Mouse (Mus musculus): Measurements from ENCODE around the gene Zfp457. TPM values are rescaled to one million over a fixed set of nuclear protein-coding genes. Genes with fewer than 3 reads are reported as not detected.

Gene Zfp457
- 0.39 and 1.1 TPM in 2 replicates for polyA plus RNA-seq (2015; fragmentation: Nextera tagmentation; extraction: Ambion mirVana)

DNA sequence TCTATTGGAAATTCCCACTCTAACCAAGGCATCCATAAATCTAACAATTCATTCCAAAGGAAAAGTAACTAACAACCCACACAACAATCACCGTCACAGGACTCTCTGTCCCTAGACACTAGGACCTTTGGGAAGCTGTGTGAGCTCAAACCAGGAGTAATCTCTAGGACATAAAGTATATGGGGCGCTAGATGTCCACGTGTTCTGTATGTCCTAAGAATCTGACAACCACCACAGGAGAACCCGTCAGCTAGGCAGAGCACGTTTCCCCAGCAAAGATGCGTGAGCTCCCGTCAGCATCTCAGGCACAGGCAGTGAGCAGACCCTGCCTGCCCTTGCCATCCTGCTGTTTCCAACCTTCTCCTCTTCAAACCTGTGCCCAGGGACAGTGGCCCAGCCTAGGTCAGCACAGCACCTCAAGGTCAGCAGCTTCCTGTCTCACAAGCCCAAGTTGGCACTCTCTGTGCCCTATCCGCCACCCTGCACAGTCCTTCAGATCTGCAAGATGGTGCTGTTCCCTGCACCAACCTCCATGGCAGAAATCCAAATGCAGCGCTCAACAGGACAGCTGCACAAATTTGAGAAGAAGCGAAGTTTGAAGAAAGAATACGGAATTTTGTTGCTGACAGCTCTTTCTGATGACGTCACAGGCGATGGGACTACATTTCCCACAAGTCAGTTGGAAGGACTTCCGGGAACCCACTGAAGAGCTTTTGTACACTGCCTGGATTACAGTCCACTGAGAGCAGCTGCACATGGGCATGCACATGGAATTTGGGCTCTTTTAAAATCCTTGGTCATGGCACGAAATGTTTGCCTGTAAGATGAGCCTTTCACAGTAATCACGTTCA, at the start of gene Zfp457:
Gene Zfp457, minus strand, starts transcription at position 664 of the 851 bp plus-strand sequence.

DNA sequence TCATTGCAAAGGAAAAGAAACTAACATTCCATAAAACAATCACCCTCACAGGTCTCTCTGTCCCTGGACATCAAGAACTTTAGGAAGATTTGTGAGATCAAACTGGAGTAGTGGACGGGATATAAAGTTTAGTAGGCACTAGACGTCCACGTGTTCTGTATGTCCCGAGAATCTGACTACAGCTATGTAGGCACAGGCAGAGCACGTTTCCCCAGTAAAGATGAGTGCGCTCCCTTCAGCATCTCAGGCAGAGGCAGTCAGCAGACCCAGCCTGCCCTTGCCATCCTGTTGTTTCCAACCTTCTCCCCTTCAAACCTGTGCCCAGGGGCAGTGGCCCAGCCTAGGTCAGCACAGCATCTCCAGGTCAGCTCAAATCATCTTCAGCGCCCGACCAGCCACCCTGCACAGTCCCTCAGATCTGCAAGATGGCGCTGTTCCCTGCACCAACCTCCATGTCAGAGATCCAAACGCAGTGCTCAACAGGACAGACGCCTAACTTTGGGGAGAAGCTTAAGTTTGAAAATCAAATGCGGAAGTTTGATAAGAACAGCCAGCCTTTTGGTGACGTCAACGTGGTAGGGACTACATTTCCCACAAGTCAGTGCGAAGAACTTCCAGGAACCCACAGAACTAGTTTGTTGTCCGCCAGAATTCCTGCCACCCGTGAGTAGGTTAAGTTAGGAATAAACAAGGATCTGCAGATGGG, 25.9 kb upstream of the Zfp457 start, which contains the start of gene Zfp595:
Gene Zfp595, minus strand, starts transcription at position 552 of the 706 bp plus-strand sequence.

DNA sequence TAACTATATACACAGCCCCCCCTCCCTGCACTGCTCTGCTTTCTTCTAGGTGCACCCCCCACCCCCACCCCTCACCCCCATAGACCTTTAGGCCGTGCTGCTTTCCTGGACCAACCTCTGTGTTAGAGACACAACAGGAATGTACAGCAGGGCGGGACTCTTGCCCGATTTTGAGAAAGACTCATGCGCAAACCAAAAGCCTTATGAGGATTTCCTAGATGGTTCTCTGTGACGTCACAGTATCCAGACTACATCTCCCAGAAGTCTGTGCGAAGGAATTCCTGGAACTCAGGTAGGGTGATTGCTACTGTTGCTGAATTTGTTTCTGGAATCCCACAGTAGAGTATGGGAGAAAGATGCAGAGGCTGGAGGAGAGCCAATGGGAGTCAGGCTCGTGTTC, 28.0 kb downstream of the Zfp457 start, which contains the start of gene Zfp458:
Gene Zfp458, minus strand, starts transcription at position 153 of the 400 bp plus-strand sequence.

Other genes starting within 250 kb of the Zfp457 start
- 3.8 and 4.7 TPM in 2 replicates for gene Zfp712, start 245.3 kb downstream of the Zfp457 start, polyA plus RNA-seq (2015; fragmentation: Nextera tagmentation; extraction: Ambion mirVana)
- 5.9 and 6.8 TPM in 2 replicates for gene Zfp708, start 208.5 kb downstream of the Zfp457 start, polyA plus RNA-seq (2015; fragmentation: Nextera tagmentation; extraction: Ambion mirVana)
- gene Gm28557, start 197.9 kb downstream of the Zfp457 start, polyA plus RNA-seq (2015; fragmentation: Nextera tagmentation; extraction: Ambion mirVana): 0.75 and 2.1 TPM in 2 replicates
- gene Rslcan18, start 190.2 kb downstream of the Zfp457 start, polyA plus RNA-seq (2015; fragmentation: Nextera tagmentation; extraction: Ambion mirVana): 0.11 TPM in 1 of 2 replicates, not detected in the other
- gene Zfp759, start 184.8 kb downstream of the Zfp457 start, polyA plus RNA-seq (2015; fragmentation: Nextera tagmentation; extraction: Ambion mirVana): 3.1 and 3.5 TPM in 2 replicates
- 3.9 and 4.2 TPM in 2 replicates for gene Rsl1, start 133.3 kb downstream of the Zfp457 start, polyA plus RNA-seq (2015; fragmentation: Nextera tagmentation; extraction: Ambion mirVana)
- 1.6 and 2.1 TPM in 2 replicates for gene Zfp455, start 112.0 kb downstream of the Zfp457 start, polyA plus RNA-seq (2015; fragmentation: Nextera tagmentation; extraction: Ambion mirVana)
- 4.7 and 5.2 TPM in 2 replicates for gene Zfp458, start 28.0 kb downstream of the Zfp457 start, polyA plus RNA-seq (2015; fragmentation: Nextera tagmentation; extraction: Ambion mirVana)
- gene Zfp595, start 26.1 kb upstream of the Zfp457 start, polyA plus RNA-seq (2015; fragmentation: Nextera tagmentation; extraction: Ambion mirVana): 1.0 TPM in 2 replicates
- gene Gm28044, start 54.1 kb upstream of the Zfp457 start, polyA plus RNA-seq (2015; fragmentation: Nextera tagmentation; extraction: Ambion mirVana): not detected in 2 replicates
- gene Zfp953, start 54.1 kb upstream of the Zfp457 start, polyA plus RNA-seq (2015; fragmentation: Nextera tagmentation; extraction: Ambion mirVana): 0.37 and 0.43 TPM in 2 replicates
- gene Gm28041, start 69.2 kb upstream of the Zfp457 start, polyA plus RNA-seq (2015; fragmentation: Nextera tagmentation; extraction: Ambion mirVana): not detected in 2 replicates
- 0.41 and 0.58 TPM in 2 replicates for gene Zfp456, start 69.3 kb upstream of the Zfp457 start, polyA plus RNA-seq (2015; fragmentation: Nextera tagmentation; extraction: Ambion mirVana)
- 2.1 and 3.8 TPM in 2 replicates for gene Zfp429, start 93.3 kb upstream of the Zfp457 start, polyA plus RNA-seq (2015; fragmentation: Nextera tagmentation; extraction: Ambion mirVana)
- 0.99 and 1.4 TPM in 2 replicates for gene Zfp459, start 114.9 kb upstream of the Zfp457 start, polyA plus RNA-seq (2015; fragmentation: Nextera tagmentation; extraction: Ambion mirVana)
- 4.7 and 5.3 TPM in 2 replicates for gene Zfp874a, start 145.1 kb upstream of the Zfp457 start, polyA plus RNA-seq (2015; fragmentation: Nextera tagmentation; extraction: Ambion mirVana)
- 2.3 and 2.6 TPM in 2 replicates for gene Zfp874b, start 177.8 kb upstream of the Zfp457 start, polyA plus RNA-seq (2015; fragmentation: Nextera tagmentation; extraction: Ambion mirVana)
- gene Zfp58, start 194.1 kb upstream of the Zfp457 start, polyA plus RNA-seq (2015; fragmentation: Nextera tagmentation; extraction: Ambion mirVana): 6.5 TPM in 2 replicates
- not detected in 2 replicates for gene Gm26965, start 219.7 kb upstream of the Zfp457 start, polyA plus RNA-seq (2015; fragmentation: Nextera tagmentation; extraction: Ambion mirVana)
- 32.4 and 37.9 TPM in 2 replicates for gene Zfp87, start 219.7 kb upstream of the Zfp457 start, polyA plus RNA-seq (2015; fragmentation: Nextera tagmentation; extraction: Ambion mirVana)
- 6.0 and 8.2 TPM in 2 replicates for gene Zfp748, start 247.3 kb upstream of the Zfp457 start, polyA plus RNA-seq (2015; fragmentation: Nextera tagmentation; extraction: Ambion mirVana)